8 mouse cellular contexts compared by ENCODE assay signal in the genomic region with DNA sequence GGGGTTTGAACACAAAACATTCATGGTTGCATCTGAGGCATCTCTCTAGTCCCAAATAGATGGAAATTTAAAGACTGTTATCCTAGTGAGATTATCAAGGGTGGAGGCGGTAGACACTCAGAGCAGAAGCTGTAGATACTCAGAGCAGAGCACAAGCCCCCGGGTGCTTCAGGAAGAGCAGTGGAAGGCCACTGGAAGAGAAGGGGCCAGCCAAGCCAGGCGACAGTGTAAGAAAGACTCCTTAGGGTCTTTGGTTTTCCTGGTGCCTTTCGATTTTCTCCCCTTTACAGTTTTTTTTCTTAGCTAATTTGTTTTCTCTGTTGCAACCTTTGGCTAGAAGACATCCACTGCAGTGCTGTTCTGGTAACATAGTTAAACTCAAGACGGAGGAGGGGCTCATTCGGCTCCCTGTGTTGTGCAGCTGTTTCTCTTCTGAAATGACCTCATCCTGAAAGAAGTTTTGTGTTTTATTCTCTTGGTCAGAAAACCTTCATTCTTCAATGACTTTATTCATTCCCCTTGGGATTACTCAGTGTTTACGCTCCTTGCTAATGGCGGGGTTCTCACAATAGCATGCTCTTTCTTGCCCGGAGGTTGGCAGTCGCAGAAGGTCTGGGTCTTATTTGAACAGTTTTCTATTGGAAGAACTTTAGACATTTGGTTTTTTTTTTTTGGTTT.
DNase-seq lines count a peak whose midpoint lies in the region; ATAC-seq and TF ChIP-seq lines count a peak whose summit lies in the region.

No protein-coding gene starts in this region.

- no peaks in the 10 kb centered on the region for H3K27me3 ChIP-seq in heart, postnatal 0 days (ENCODE audit: control insufficient read depth, insufficient read depth, low read length)
- H3K27me3 ChIP-seq in midbrain, embryonic 16.5 days (ENCODE audit: control insufficient read depth, insufficient read depth, low read depth, low read length) = no peaks in the 10 kb centered on the region

- H3K9me3 ChIP-seq in heart, postnatal 0 days (replicated peaks; ENCODE audit: control insufficient read depth, low read length) = no peaks in the 10 kb centered on the region
- H3K9me3 ChIP-seq in midbrain, embryonic 16.5 days (replicated peaks; ENCODE audit: control insufficient read depth, low read length, poor library complexity, severe bottlenecking) = no peaks in the 10 kb centered on the region

- TF ChIP-seq CTCF in heart, postnatal 0 days (IDR thresholded peaks at IDR 0.05; ENCODE audit: low read depth) = no peak

- peak overlapping the region; percentile 67 for H3K27ac ChIP-seq in heart, postnatal 0 days (ENCODE audit: low read depth)
- no peak overlapping the region for H3K27ac ChIP-seq in midbrain, embryonic 16.5 days (ENCODE audit: low read length)

- H3K4me3 ChIP-seq in heart, postnatal 0 days (ENCODE audit: low read depth, low read length) = no peak overlapping the region
- H3K4me3 ChIP-seq in midbrain, embryonic 16.5 days (ENCODE audit: low read depth, low read length) = no peak overlapping the region

- no peak overlapping the region for H3K4me2 ChIP-seq in heart, postnatal 0 days (ENCODE audit: low read depth, low read length)
- H3K4me2 ChIP-seq in midbrain, embryonic 16.5 days (ENCODE audit: low read length) = no peak overlapping the region

- 61% methylated on average over 10 of the region's 10 CpGs for WGBS in heart, postnatal 0 days
- 32% methylated on average over 10 of the region's 10 CpGs for WGBS in midbrain, embryonic 16.5 days

- H3K36me3 ChIP-seq in heart, postnatal 0 days (replicated peaks; ENCODE audit: control insufficient read depth, insufficient read depth, low read length) = peaks cover 19% of the 10 kb centered on the region; the same call in 1 of the 2 replicates
- no peaks in the 10 kb centered on the region for H3K36me3 ChIP-seq in midbrain, embryonic 16.5 days (ENCODE audit: control insufficient read depth, insufficient read depth, low read length)

- TF ChIP-seq EP300 in heart, postnatal 0 days (IDR thresholded peaks at IDR 0.05; ENCODE audit: low read depth) = no peak

- no peaks in the 10 kb centered on the region for H3K4me1 ChIP-seq in heart, postnatal 0 days (ENCODE audit: control insufficient read depth, insufficient read depth)
- no peaks in the 10 kb centered on the region for H3K4me1 ChIP-seq in midbrain, embryonic 16.5 days (ENCODE audit: control insufficient read depth, insufficient read depth, low read length)

- peak; percentile 63 for ATAC-seq in heart, postnatal 0 days (ENCODE audit: insufficient read depth, low read depth)
- 0 out of 2 replicates have a peak, but pooled peaks have one; percentile 34 for ATAC-seq in midbrain, embryonic 16.5 days

- no peak overlapping the region for H3K9ac ChIP-seq in heart, postnatal 0 days (replicated peaks; ENCODE audit: low read depth, low read length)
- H3K9ac ChIP-seq in midbrain, embryonic 16.5 days (ENCODE audit: low read depth, low read length) = no peak overlapping the region

- peak; percentile 29 for DNase-seq in kidney, postnatal 14 days
- no peak for DNase-seq in kidney, adult 11 months
- DNase-seq in embryo, embryonic 11 days = peak; percentile 43
- DNase-seq in heart, postnatal 0 days (ENCODE audit: low spot score) = peak; percentile 42
- DNase-seq in cerebellum, adult 9-10 months = no peak
- DNase-seq in layer of hippocampus, postnatal 10 days (ENCODE audit: low spot score in 2 of 2) = no peak
- no peak for DNase-seq in cerebellum, adult 8-10 months

Comparison
In these comparisons a context has a peak if more than half of its experiments do, and no peak if none do; other contexts are left out.
1. DNase-seq: peak in kidney, postnatal 14 days (single experiment), embryo, embryonic 11 days (single experiment) and heart, postnatal 0 days (single experiment); none in kidney, adult 11 months (single experiment), cerebellum, adult 9-10 months (single experiment), layer of hippocampus, postnatal 10 days (0 of 2) and cerebellum, adult 8-10 months (single experiment).